Mouse (Mus musculus) T-cell, adult 2 months (primary cell): ENCODE data around the gene Pxmp4.

Source experiments
- DNase-seq: peaks from one replicate; pipeline ENCODE4 v3.0.0; 2022; ENCODE audit warnings: low spot score

Pxmp4 gene

GRCm38 (mm10) chr2:154546711-154547110 is 56.8 kb downstream of the Pxmp4 start, which contains the start of gene 1700003F12Rik:
1700003F12Rik (plus strand) TSS chr2:154547085.
- DNase-seq: no peak

- DNase-seq: no peak
These were observed 59.8 kb downstream of the Pxmp4 start for GRCm38 (mm10) chr2:154543567-154544347.

- DNase-seq: no peak
These were observed 61.9 kb downstream of the Pxmp4 start for GRCm38 (mm10) chr2:154541630-154542029.

GRCm38 (mm10) chr2:154539720-154540119 is 63.8 kb downstream of the Pxmp4 start:
- DNase-seq: no peak

- no peak for DNase-seq
These were observed 64.8 kb downstream of the Pxmp4 start for GRCm38 (mm10) chr2:154538710-154539109.

- DNase-seq: no peak
These were observed 65.2 kb downstream of the Pxmp4 start for GRCm38 (mm10) chr2:154538310-154538709.
